Mouse (Mus musculus): ENCODE measurements around the gene Gm2075.
"Not testable (repeated sequence)": the region's sequence is repeated elsewhere in the genome, so short reads cannot be mapped to it uniquely, and the experiment has no call there.

GRCm38 (mm10) chr12:87984000-87984399, 27.6 kb upstream of the Gm2075 start:
- not testable (repeated sequence) for TF ChIP-seq CTCF (IDR thresholded peaks at IDR 0.05; ENCODE audit: borderline replicate concordance, extremely low read depth, insufficient read depth, insufficient read length); POLR2A (IDR thresholded peaks at IDR 0.05; ENCODE audit: borderline replicate concordance, extremely low read depth, insufficient read depth, insufficient read length, poor library complexity, severe bottlenecking)

Measured in brain, embryonic 14.5 days (tissue).